ENCODE assay signal across 9 mouse cellular contexts in the genomic region with DNA sequence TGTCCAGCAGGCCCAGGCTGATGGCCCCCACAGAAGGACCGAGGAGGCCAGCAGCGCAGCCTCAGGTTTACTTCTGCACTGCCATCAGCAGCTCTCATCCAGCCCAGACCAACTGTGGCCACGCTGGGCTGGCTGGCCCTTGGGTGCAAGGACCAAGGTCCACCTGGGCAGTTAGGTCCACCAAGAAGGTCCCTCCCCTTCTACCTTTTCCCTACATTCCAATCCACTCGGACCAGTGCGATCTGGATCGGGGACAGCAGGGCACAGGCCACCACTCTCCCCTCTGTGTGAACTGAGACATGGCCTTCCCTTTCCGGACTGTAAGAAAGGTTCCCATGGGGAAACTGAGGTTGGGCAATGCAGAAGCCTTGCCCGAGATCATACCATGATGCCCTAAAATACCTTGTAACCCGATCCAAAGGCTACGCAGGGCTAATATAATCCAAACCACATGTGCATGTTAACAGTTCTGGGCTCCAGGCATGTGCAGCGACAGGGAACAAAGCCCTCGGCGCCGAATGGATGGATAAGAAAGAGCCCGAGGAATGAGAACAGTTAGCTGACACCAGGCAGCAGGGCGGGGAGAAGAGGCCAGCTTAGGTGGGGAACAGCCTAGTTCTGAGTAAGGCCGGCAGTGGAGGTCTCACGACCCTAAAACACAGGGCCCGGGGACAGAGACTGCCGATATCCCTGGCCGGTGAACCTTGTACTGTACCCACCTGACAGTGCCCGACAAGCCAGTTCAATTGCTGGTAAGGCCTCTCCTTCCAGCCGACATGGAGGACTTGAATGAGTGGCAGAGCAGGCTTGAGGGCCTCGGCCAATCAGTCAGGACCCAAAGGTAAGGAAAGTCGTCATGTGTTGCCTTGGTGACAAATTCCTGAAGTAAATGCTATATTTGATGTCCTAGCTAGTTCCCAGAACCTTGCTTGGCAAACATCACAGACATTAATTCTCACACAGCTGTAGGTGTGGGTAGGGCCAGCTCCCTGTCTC. TPM values are rescaled to one million over a fixed set of nuclear protein-coding genes. Genes with fewer than 3 reads are reported as not detected.
DNase-seq lines count a peak whose midpoint lies in the region; ATAC-seq lines count a peak whose summit lies in the region.
"Had no signal": no experiment of that assay in that cellular context is flagged by ENCODE, and none has a peak within 500 bp of the region (broad histone marks: within the 10 kb centered on the region; RNA-seq: fewer than 3 reads in every experiment).

No protein-coding gene starts in this region.

- 64% methylated on average over 25 of the region's 25 CpGs for WGBS in liver, embryonic 12.5 days (ENCODE audit: insufficient replicate concordance)

- H3K9me3 ChIP-seq in liver, embryonic 12.5 days (replicated peaks), result no peaks in the 10 kb centered on the region
- H3K9me3 ChIP-seq: midbrain, embryonic 12.5 days had no signal

- no peak overlapping the region for H3K27ac ChIP-seq in liver, embryonic 12.5 days
- H3K27ac ChIP-seq: midbrain, embryonic 12.5 days had no signal

- H3K4me3 ChIP-seq in liver, embryonic 12.5 days, result no peak overlapping the region
- H3K4me3 ChIP-seq: midbrain, embryonic 12.5 days had no signal

- 0 out of 2 replicates have a peak, but pooled peaks have one; percentile 22 for ATAC-seq in liver, embryonic 12.5 days

- no peak overlapping the region for H3K4me2 ChIP-seq in liver, embryonic 12.5 days
- H3K4me2 ChIP-seq: midbrain, embryonic 12.5 days had no signal

- peaks cover 2% of the 10 kb centered on the region; the same call in 1 of the 2 replicates for H3K36me3 ChIP-seq in liver, embryonic 12.5 days
- H3K36me3 ChIP-seq: midbrain, embryonic 12.5 days had no signal

- H3K27me3 ChIP-seq in liver, embryonic 12.5 days (replicated peaks), result peaks cover 4% of the 10 kb centered on the region; the same call in 1 of the 2 replicates
- H3K27me3 ChIP-seq: midbrain, embryonic 12.5 days had no signal

- H3K9ac ChIP-seq in liver, embryonic 12.5 days, result no peak overlapping the region
- H3K9ac ChIP-seq: midbrain, embryonic 12.5 days had no signal

- H3K4me1 ChIP-seq in liver, embryonic 12.5 days, result peaks cover 11% of the 10 kb centered on the region; the same call in 1 of the 2 replicates
- H3K4me1 ChIP-seq: midbrain, embryonic 12.5 days had no signal

- peak; percentile 36 for DNase-seq in adrenal gland, postnatal 10 days
- no peak for DNase-seq in adrenal gland, postnatal 4 days (ENCODE audit: low spot score in 2 of 2)
- peak; percentile 71 for DNase-seq in embryo, embryonic 10.5 days (ENCODE audit: low spot score)
- DNase-seq in kidney, adult 9 months, result peak; percentile 95
- no peak for DNase-seq in left cerebral cortex, adult 9 months (ENCODE audit: low spot score in 2 of 2)
- DNase-seq in adrenal gland, postnatal 25 days, result no peak
- no peak for DNase-seq in heart, adult 8-10 months (ENCODE audit: low spot score)

RNA-seq across cellular contexts. Expression of gene Ptges2, which starts 13.0 kb away (rescaled TPM):
- total RNA-seq in adrenal gland, postnatal 10 days (2021), result 10 to 100 TPM; 91.7 to 98.5 TPM
- total RNA-seq in adrenal gland, postnatal 4 days (2021), result 10 to 100 TPM; 49.2 to 60.7 TPM
- 19.3 and 21.1 TPM in 2 replicates for polyA plus RNA-seq in liver, embryonic 12.5 days (2016; fragmentation: Nextera tagmentation; extraction: Ambion mirVana)
- 49.8 and 51.8 TPM in 2 replicates for total RNA-seq in adrenal gland, postnatal 25 days (2021)
- 10 to 100 TPM; 58.8 to 71.3 (median 63.6) TPM for total RNA-seq in heart, adult 8-10 months (2022)

RNA-seq across cellular contexts. Expression of gene Lcn2, which starts 20.7 kb away (rescaled TPM):
- 10 to 100 TPM; 12.0 to 21.8 TPM for total RNA-seq in adrenal gland, postnatal 10 days (2021)
- 10 to 100 TPM; 11.5 to 33.6 TPM for total RNA-seq in adrenal gland, postnatal 4 days (2021)
- 15.2 and 17.7 TPM in 2 replicates for polyA plus RNA-seq in liver, embryonic 12.5 days (2016; fragmentation: Nextera tagmentation; extraction: Ambion mirVana)
- total RNA-seq in adrenal gland, postnatal 25 days (2021), result 1.0 and 1.5 TPM in 2 replicates
- total RNA-seq in heart, adult 8-10 months (2022), result 1 to 10 TPM; 3.7 to 7.2 (median 6.4) TPM

RNA-seq across cellular contexts. Expression of gene 1110008P14Rik, which starts 27.0 kb away (rescaled TPM):
- 100 to 1,000 TPM; 143 to 149 TPM for total RNA-seq in adrenal gland, postnatal 10 days (2021)
- total RNA-seq in adrenal gland, postnatal 4 days (2021), result 100 to 1,000 TPM in 1 of 2 experiments, 10 to 100 TPM in 1; 94.9 to 121 TPM
- polyA plus RNA-seq in liver, embryonic 12.5 days (2016; fragmentation: Nextera tagmentation; extraction: Ambion mirVana), result 36.2 and 40.6 TPM in 2 replicates
- total RNA-seq in adrenal gland, postnatal 25 days (2021), result 173 and 191 TPM in 2 replicates
- total RNA-seq in heart, adult 8-10 months (2022), result 10 to 100 TPM; 43.8 to 49.1 (median 45.3) TPM

RNA-seq across cellular contexts. Expression of gene Naif1, which starts 41.5 kb away (rescaled TPM):
- 1 to 10 TPM; 3.6 to 3.7 TPM for total RNA-seq in adrenal gland, postnatal 10 days (2021)
- total RNA-seq in adrenal gland, postnatal 4 days (2021), result 1 to 10 TPM; 4.1 to 4.2 TPM
- 2.9 and 3.2 TPM in 2 replicates for polyA plus RNA-seq in liver, embryonic 12.5 days (2016; fragmentation: Nextera tagmentation; extraction: Ambion mirVana)
- total RNA-seq in adrenal gland, postnatal 25 days (2021), result 5.5 and 5.6 TPM in 2 replicates
- total RNA-seq in heart, adult 8-10 months (2022), result 1 to 10 TPM; 3.4 to 4.4 (median 3.5) TPM

RNA-seq across cellular contexts. Expression of gene Slc25a25, which starts 42.5 kb away (rescaled TPM):
- total RNA-seq in adrenal gland, postnatal 10 days (2021), result 100 to 1,000 TPM in 1 of 2 experiments, 10 to 100 TPM in 1; 36.5 to 121 TPM
- 10 to 100 TPM; 28.0 to 33.7 TPM for total RNA-seq in adrenal gland, postnatal 4 days (2021)
- 11.4 and 11.9 TPM in 2 replicates for polyA plus RNA-seq in liver, embryonic 12.5 days (2016; fragmentation: Nextera tagmentation; extraction: Ambion mirVana)
- 16.4 and 28.0 TPM in 2 replicates for total RNA-seq in adrenal gland, postnatal 25 days (2021)
- total RNA-seq in heart, adult 8-10 months (2022), result 1 to 10 TPM; 6.4 to 7.8 (median 7.0) TPM

Comparison
In these comparisons a context has a peak if more than half of its experiments do, and no peak if none do; other contexts are left out.
1. DNase-seq: peak in adrenal gland, postnatal 10 days (single experiment), embryo, embryonic 10.5 days (single experiment) and kidney, adult 9 months (single experiment); none in adrenal gland, postnatal 4 days (0 of 2), left cerebral cortex, adult 9 months (0 of 2), adrenal gland, postnatal 25 days (single experiment) and heart, adult 8-10 months (single experiment).